Mouse (Mus musculus) megakaryocyte, embryonic 14.5 days (primary cell): ENCODE results near the gene Creb5.

Experiments
- FLI1 ChIP-seq: IDR thresholded peaks from 2 replicates; pipeline ENCODE4 v1.6.1; 2012; ENCODE audit warnings: low read length, inconsistent platforms, mixed read lengths
- GATA1 ChIP-seq: IDR thresholded peaks from 3 replicates; pipeline ENCODE4 v1.6.1; 2012; ENCODE audit warnings: mixed read lengths, low read length, inconsistent platforms, borderline replicate concordance

DNA sequence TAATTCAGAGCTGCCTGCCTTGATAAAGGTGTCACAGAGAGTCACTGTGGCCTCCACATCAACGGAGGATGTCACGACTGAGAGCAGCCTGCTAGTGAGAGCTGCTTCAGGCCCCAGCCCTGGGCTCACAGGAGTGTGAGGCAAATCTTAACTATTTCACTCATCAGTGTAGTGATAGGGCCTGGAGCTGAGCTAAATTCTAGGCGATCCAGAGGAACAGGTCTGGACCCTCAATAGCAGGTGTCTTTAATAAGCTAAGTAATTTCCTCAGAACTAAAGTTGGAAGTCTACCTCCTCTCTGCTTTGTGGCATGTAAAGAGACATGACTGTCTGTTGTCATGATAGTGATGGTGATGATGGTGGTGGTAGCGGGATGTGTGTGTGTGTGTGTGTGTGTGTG is 283.8 kb downstream of the Creb5 start:
- no peak for TF ChIP-seq GATA1
- TF ChIP-seq FLI1, result no peak
